26 mouse cellular contexts compared by ENCODE assay signal in the genomic region with DNA sequence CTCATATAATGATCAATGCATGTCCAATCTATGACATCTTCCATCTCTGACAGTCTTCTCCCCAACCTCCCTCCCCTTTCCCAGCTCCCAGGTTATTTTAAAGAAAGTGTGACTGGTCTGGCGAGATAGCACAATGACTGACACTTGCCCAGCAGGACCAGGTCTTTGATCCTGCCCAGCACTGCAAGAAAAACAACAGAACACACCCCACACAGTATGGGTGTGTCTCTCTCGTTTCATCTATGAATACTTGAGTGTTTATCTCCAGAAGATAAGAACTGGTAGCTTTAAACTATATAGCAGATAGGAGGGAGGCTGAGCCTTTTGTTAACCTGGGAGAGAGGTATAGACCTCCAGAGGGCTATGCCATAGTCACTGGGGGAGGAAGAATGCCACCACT. TPM values are rescaled to one million over a fixed set of nuclear protein-coding genes. Genes with fewer than 3 reads are reported as not detected.
A peak's percentile ranks its signal among the peaks of the same experiment; 100 is the strongest.
DNase-seq lines count a peak whose midpoint lies in the region; ATAC-seq lines count a peak whose summit lies in the region.
"Had no signal": no experiment of that assay in that cellular context is flagged by ENCODE, and none has a peak within 500 bp of the region (broad histone marks: within the 10 kb centered on the region; RNA-seq: fewer than 3 reads in every experiment).

No protein-coding gene starts in this region.

- no peak overlapping the region for H3K4me3 ChIP-seq in embryonic facial prominence, embryonic 12.5 days
- no peak overlapping the region for H3K4me3 ChIP-seq in embryonic facial prominence, embryonic 10.5 days
- no peak overlapping the region for H3K4me3 ChIP-seq in kidney, embryonic 16.5 days (ENCODE audit: low read length)
- H3K4me3 ChIP-seq in kidney, embryonic 14.5 days (ENCODE audit: low read length), result no peak overlapping the region
- H3K4me3 ChIP-seq in liver, embryonic 12.5 days, result no peak overlapping the region
- H3K4me3 ChIP-seq: forebrain, embryonic 10.5 days; midbrain, embryonic 12.5 days; neural tube, embryonic 12.5 days had no signal

- no peak overlapping the region for H3K4me2 ChIP-seq in embryonic facial prominence, embryonic 12.5 days (replicated peaks)
- H3K4me2 ChIP-seq in kidney, embryonic 16.5 days (replicated peaks; ENCODE audit: low read depth, low read length), result no peak overlapping the region
- no peak overlapping the region for H3K4me2 ChIP-seq in kidney, embryonic 14.5 days (replicated peaks; ENCODE audit: low read depth, low read length)
- no peak overlapping the region for H3K4me2 ChIP-seq in liver, embryonic 12.5 days
- H3K4me2 ChIP-seq: midbrain, embryonic 12.5 days; neural tube, embryonic 12.5 days had no signal

- peaks cover 7% of the 10 kb centered on the region for H3K4me1 ChIP-seq in embryonic facial prominence, embryonic 12.5 days
- 0 out of 2 replicates have a peak, but pooled peaks cover 4% of the 10 kb centered on the region for H3K4me1 ChIP-seq in embryonic facial prominence, embryonic 10.5 days
- peaks cover 20% of the 10 kb centered on the region; the same call in 1 of the 2 replicates for H3K4me1 ChIP-seq in kidney, embryonic 16.5 days (ENCODE audit: insufficient read depth, low read length)
- H3K4me1 ChIP-seq in kidney, embryonic 14.5 days (ENCODE audit: control insufficient read depth, insufficient read depth, low read length), result peaks cover 10% of the 10 kb centered on the region; the same call in 1 of the 2 replicates
- peaks cover 32% of the 10 kb centered on the region for H3K4me1 ChIP-seq in liver, embryonic 12.5 days
- H3K4me1 ChIP-seq: forebrain, embryonic 10.5 days; midbrain, embryonic 12.5 days had no signal

- DNase-seq in embryonic facial prominence, embryonic 10.5 days (ENCODE audit: low spot score), result no peak
- DNase-seq in MN1 (ENCODE audit: low spot score), result no peak
- DNase-seq in left cerebral cortex, adult 11 months (ENCODE audit: low spot score), result no peak
- DNase-seq: adrenal gland, postnatal 10 days; cerebellum, adult 2 months; cerebellum, postnatal 25 days; forebrain, postnatal 0 days; gastrocnemius, postnatal 14 days; heart, adult 11 months; heart, postnatal 10 days; kidney, adult 2 months; kidney, postnatal 14 days; lung, adult 18-20 months; lung, postnatal 10 days; retina, postnatal 1 day; right cerebral cortex, postnatal 25 days; spleen, adult 18-20 months; thymus, postnatal 25 days had no signal

- no peaks in the 10 kb centered on the region for H3K27me3 ChIP-seq in embryonic facial prominence, embryonic 12.5 days
- H3K27me3 ChIP-seq in embryonic facial prominence, embryonic 10.5 days (replicated peaks; ENCODE audit: low read depth, poor library complexity, severe bottlenecking), result no peaks in the 10 kb centered on the region
- H3K27me3 ChIP-seq in kidney, embryonic 16.5 days (ENCODE audit: insufficient read depth, low read length), result no peaks in the 10 kb centered on the region
- no peaks in the 10 kb centered on the region for H3K27me3 ChIP-seq in kidney, embryonic 14.5 days (ENCODE audit: control insufficient read depth, insufficient read depth, low read length)
- no peaks in the 10 kb centered on the region for H3K27me3 ChIP-seq in liver, embryonic 12.5 days (replicated peaks)
- H3K27me3 ChIP-seq: midbrain, embryonic 12.5 days; neural tube, embryonic 12.5 days had no signal

- H3K36me3 ChIP-seq in embryonic facial prominence, embryonic 12.5 days, result no peaks in the 10 kb centered on the region
- H3K36me3 ChIP-seq in embryonic facial prominence, embryonic 10.5 days (replicated peaks), result no peaks in the 10 kb centered on the region
- H3K36me3 ChIP-seq in kidney, embryonic 16.5 days (ENCODE audit: insufficient read depth, low read length), result no peaks in the 10 kb centered on the region
- H3K36me3 ChIP-seq in kidney, embryonic 14.5 days (ENCODE audit: control insufficient read depth, insufficient read depth, low read length), result no peaks in the 10 kb centered on the region
- H3K36me3 ChIP-seq in liver, embryonic 12.5 days, result no peaks in the 10 kb centered on the region
- H3K36me3 ChIP-seq: forebrain, embryonic 10.5 days; midbrain, embryonic 12.5 days; neural tube, embryonic 12.5 days had no signal

- no peak for ATAC-seq in embryonic facial prominence, embryonic 12.5 days (ENCODE audit: insufficient number of reproducible peaks, insufficient read depth, low FRiP score, low TSS enrichment)
- no peak for ATAC-seq in kidney, embryonic 16.5 days (ENCODE audit: low FRiP score, low TSS enrichment)
- no peak for ATAC-seq in kidney, embryonic 14.5 days (ENCODE audit: low FRiP score, low TSS enrichment)
- peak; percentile 90 for ATAC-seq in liver, embryonic 12.5 days
- ATAC-seq: forebrain, postnatal 0 days; hindbrain, postnatal 0 days had no signal

- no peaks in the 10 kb centered on the region for H3K9me3 ChIP-seq in embryonic facial prominence, embryonic 12.5 days
- no peaks in the 10 kb centered on the region for H3K9me3 ChIP-seq in embryonic facial prominence, embryonic 10.5 days
- H3K9me3 ChIP-seq in kidney, embryonic 16.5 days (ENCODE audit: low read length), result peaks cover 4% of the 10 kb centered on the region; the same call in 1 of the 2 replicates
- no peaks in the 10 kb centered on the region for H3K9me3 ChIP-seq in kidney, embryonic 14.5 days (ENCODE audit: control insufficient read depth, low read length)
- no peaks in the 10 kb centered on the region for H3K9me3 ChIP-seq in liver, embryonic 12.5 days (replicated peaks)
- H3K9me3 ChIP-seq: forebrain, embryonic 10.5 days; midbrain, embryonic 12.5 days; neural tube, embryonic 12.5 days had no signal

- WGBS in embryonic facial prominence, embryonic 12.5 days, result 24% methylated on average over 2 of the region's 2 CpGs
- WGBS in embryonic facial prominence, embryonic 10.5 days, result 20% methylated on average over 2 of the region's 2 CpGs
- WGBS in kidney, embryonic 16.5 days, result 16% methylated on average over 2 of the region's 2 CpGs
- 12% methylated on average over 2 of the region's 2 CpGs for WGBS in kidney, embryonic 14.5 days
- WGBS in liver, embryonic 12.5 days (ENCODE audit: insufficient replicate concordance), result 28% methylated on average over 2 of the region's 2 CpGs

- H3K9ac ChIP-seq in embryonic facial prominence, embryonic 12.5 days, result no peak overlapping the region
- no peak overlapping the region for H3K9ac ChIP-seq in kidney, embryonic 16.5 days (replicated peaks; ENCODE audit: low read length)
- H3K9ac ChIP-seq in kidney, embryonic 14.5 days (ENCODE audit: low read depth, low read length), result no peak overlapping the region
- H3K9ac ChIP-seq in liver, embryonic 12.5 days, result no peak overlapping the region
- H3K9ac ChIP-seq: forebrain, postnatal 0 days; midbrain, embryonic 12.5 days; neural tube, embryonic 12.5 days had no signal

- H3K27ac ChIP-seq in embryonic facial prominence, embryonic 12.5 days, result 0 out of 2 replicates have a peak overlapping the region, but pooled peaks have one; percentile 1
- H3K27ac ChIP-seq in embryonic facial prominence, embryonic 10.5 days (replicated peaks), result no peak overlapping the region
- H3K27ac ChIP-seq in kidney, embryonic 16.5 days (ENCODE audit: low read length), result peak overlapping the region; percentile 43; the same call in 1 of the 2 replicates
- no peak overlapping the region for H3K27ac ChIP-seq in kidney, embryonic 14.5 days (ENCODE audit: low read depth, low read length)
- H3K27ac ChIP-seq in liver, embryonic 12.5 days, result peak overlapping the region; percentile 36; the same call in 1 of the 2 replicates
- H3K27ac ChIP-seq: forebrain, embryonic 10.5 days; hindbrain, postnatal 0 days; midbrain, embryonic 12.5 days; neural tube, embryonic 12.5 days had no signal

RNA-seq across cellular contexts. Expression of gene Fn1, which starts 28.3 kb away (rescaled TPM):
- 233 and 238 TPM in 2 replicates for polyA plus RNA-seq in embryonic facial prominence, embryonic 12.5 days (2016; fragmentation: Nextera tagmentation; extraction: Ambion mirVana)
- 119 and 130 TPM in 2 replicates for polyA plus RNA-seq in embryonic facial prominence, embryonic 10.5 days (2016; fragmentation: Nextera tagmentation; extraction: Ambion mirVana)
- polyA plus RNA-seq in kidney, embryonic 16.5 days (2015; fragmentation: Nextera tagmentation; extraction: Ambion mirVana), result 168 and 176 TPM in 2 replicates
- polyA plus RNA-seq in kidney, embryonic 14.5 days (2014; fragmentation: Nextera tagmentation; extraction: Ambion mirVana), result 129 and 158 TPM in 2 replicates
- polyA plus RNA-seq in liver, embryonic 12.5 days (2016; fragmentation: Nextera tagmentation; extraction: Ambion mirVana), result 89.2 and 92.0 TPM in 2 replicates

Comparison
In these comparisons a context has a peak if more than half of its experiments do, and no peak if none do; other contexts are left out.
1. H3K27ac ChIP-seq: peak in embryonic facial prominence, embryonic 12.5 days (single experiment), kidney, embryonic 16.5 days (single experiment) and liver, embryonic 12.5 days (single experiment); none in embryonic facial prominence, embryonic 10.5 days (single experiment) and kidney, embryonic 14.5 days (single experiment).